Mouse (Mus musculus): ENCODE measurements around the gene Fubp3. TPM values are rescaled to one million over a fixed set of nuclear protein-coding genes. Genes with fewer than 3 reads are reported as not detected.

Fubp3 gene
- polyA plus RNA-seq, 1 experiment from 2014 or later = 76.9 TPM

DNA sequence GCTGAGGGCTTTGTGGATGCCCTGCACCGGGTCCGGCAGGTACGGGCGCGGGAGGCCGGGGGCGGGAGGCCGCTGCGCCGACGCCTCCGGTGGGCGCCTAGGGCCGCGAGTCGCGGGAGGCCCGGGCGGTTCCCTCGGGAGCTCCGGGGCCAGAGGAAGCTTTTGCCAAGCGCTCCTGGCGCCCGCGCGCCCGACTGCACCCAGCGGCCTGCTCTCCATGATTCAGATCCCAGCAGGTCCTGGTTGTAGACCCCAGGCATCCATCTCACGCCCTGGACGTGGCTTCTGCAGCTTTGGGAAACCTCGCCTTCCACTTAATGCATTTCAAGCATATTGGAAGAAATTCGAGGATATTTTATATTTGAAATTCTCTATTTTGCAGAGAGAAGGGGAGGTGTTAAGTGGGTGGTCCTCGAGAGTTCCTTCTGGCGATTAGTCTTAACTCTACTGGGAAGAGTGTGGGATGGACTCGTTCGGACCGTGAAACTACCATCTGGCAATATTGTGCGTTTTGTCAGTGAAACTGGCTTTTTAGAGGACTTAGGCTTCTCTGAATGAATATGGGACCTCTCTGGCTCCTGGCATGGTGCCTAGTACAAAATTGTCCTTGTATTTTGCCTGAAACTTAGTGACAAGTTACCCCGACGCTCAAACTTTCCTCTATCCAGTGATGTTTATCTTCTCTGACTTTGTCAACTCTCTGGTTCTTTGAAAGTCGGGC, 624 bp downstream of the Fubp3 start:
- TF ChIP-seq CTCF (IDR thresholded peaks at IDR 0.05) = no peak
- no peak for DNase-seq (ENCODE audit: low read depth, low spot score)
- POLR2A ChIA-PET = interaction anchor here (0.6 kb wide), 1 partner anchor 63 kb away, joined by 5 read pairs; no protein-coding TSS in a partner anchor
- no peak for ATAC-seq
- in situ Hi-C loops (cut with MboI; ENCODE audit: low pct_unique_long_range_greater_than_20kb) = no loop called here
- H3K27me3 ChIP-seq = peaks cover 8% of the 10 kb centered on the region
- CTCF ChIA-PET = no interaction called here

- no peak for TF ChIP-seq CTCF (IDR thresholded peaks at IDR 0.05)
- ChIA-PET CTCF (no interaction called here), POLR2A (no interaction called here)
- DNase-seq (ENCODE audit: low read depth, low spot score) = no peak
- ATAC-seq = no peak
- in situ Hi-C loops (cut with MboI; ENCODE audit: low pct_unique_long_range_greater_than_20kb) = no loop called here
- H3K27me3 ChIP-seq = no peaks in the 10 kb centered on the region
These were observed 9.2 kb downstream of the Fubp3 start for GRCm38 (mm10) chr2:31581617-31582016.

GRCm38 (mm10) chr2:31591799-31592484, 19.5 kb downstream of the Fubp3 start:
- TF ChIP-seq CTCF (IDR thresholded peaks at IDR 0.05) = no peak
- CTCF ChIA-PET = no interaction called here
- in situ Hi-C loops (cut with MboI; ENCODE audit: low pct_unique_long_range_greater_than_20kb) = no loop called here
- DNase-seq (ENCODE audit: low read depth, low spot score) = no peak
- H3K27me3 ChIP-seq = no peaks in the 10 kb centered on the region
- POLR2A ChIA-PET = no interaction called here
- ATAC-seq = no peak

GRCm38 (mm10) chr2:31607555-31607954, 35.1 kb downstream of the Fubp3 start:
- ATAC-seq (no peak), DNase-seq (ENCODE audit: low read depth, low spot score) (no peak)
- no peak for TF ChIP-seq CTCF (IDR thresholded peaks at IDR 0.05)
- H3K27me3 ChIP-seq = no peaks in the 10 kb centered on the region
- ChIA-PET POLR2A (no interaction called here), CTCF (no interaction called here)
- in situ Hi-C loops (cut with MboI; ENCODE audit: low pct_unique_long_range_greater_than_20kb) = no loop called here

- ChIA-PET CTCF (interaction anchor here (1.4 kb wide), 1 partner anchor 15 kb away, joined by 3 read pairs; no protein-coding TSS in a partner anchor), POLR2A (no interaction called here)
- DNase-seq (ENCODE audit: low read depth, low spot score) (no peak), ATAC-seq (no peak)
- no peak for TF ChIP-seq CTCF (IDR thresholded peaks at IDR 0.05)
- in situ Hi-C loops (cut with MboI; ENCODE audit: low pct_unique_long_range_greater_than_20kb) = no loop called here
- H3K27me3 ChIP-seq = no peaks in the 10 kb centered on the region
These were observed 37.4 kb downstream of the Fubp3 start for GRCm38 (mm10) chr2:31609859-31610261.

DNA sequence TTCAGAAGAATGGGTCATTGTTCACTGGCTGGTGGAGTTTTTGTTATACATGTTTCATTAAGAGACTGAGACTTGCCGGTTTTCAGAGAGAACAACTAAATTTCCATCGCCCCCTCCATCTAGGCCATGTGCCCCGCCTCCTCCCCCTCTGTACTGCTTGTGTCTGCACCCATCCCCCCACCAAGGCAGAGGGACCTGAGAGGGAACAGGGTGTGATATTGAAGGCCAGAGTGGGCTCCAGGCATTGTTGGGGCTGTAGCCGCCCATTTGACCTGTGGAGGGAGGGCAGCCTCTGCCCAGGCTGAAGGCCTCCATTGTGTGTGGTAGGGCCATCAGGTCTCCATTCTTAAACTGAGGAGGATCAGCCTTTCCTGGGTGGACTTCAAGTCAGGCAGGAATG, 38.5 kb downstream of the Fubp3 start:
- ATAC-seq (no peak), DNase-seq (ENCODE audit: low read depth, low spot score) (no peak)
- in situ Hi-C loops (cut with MboI; ENCODE audit: low pct_unique_long_range_greater_than_20kb) = no loop called here
- no peaks in the 10 kb centered on the region for H3K27me3 ChIP-seq
- POLR2A ChIA-PET = no interaction called here
- no peak for TF ChIP-seq CTCF (IDR thresholded peaks at IDR 0.05)
- CTCF ChIA-PET = no interaction called here

DNA sequence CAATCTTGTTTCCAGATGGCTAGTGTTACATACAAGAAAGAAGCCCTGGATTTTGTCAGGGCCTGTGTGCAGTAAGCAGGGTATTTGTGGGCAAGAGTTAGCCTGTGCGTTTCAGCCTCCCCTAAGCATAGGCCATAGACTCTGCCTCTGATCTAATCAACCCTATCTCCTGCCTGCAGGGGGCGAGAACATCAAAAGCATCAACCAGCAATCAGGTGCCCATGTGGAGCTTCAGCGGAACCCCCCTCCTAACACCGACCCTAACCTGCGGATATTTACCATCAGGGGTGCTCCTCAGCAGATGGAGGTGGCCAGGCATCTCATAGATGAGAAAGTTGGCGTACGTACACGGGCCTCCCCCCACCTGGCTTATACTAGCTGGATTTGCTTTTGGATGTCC, 38.9 kb downstream of the Fubp3 start:
- H3K27me3 ChIP-seq = no peaks in the 10 kb centered on the region
- POLR2A ChIA-PET = no interaction called here
- ATAC-seq = no peak
- in situ Hi-C loops (cut with MboI; ENCODE audit: low pct_unique_long_range_greater_than_20kb) = no loop called here
- TF ChIP-seq CTCF (IDR thresholded peaks at IDR 0.05) = no peak
- DNase-seq (ENCODE audit: low read depth, low spot score) = no peak
- CTCF ChIA-PET = no interaction called here

DNA sequence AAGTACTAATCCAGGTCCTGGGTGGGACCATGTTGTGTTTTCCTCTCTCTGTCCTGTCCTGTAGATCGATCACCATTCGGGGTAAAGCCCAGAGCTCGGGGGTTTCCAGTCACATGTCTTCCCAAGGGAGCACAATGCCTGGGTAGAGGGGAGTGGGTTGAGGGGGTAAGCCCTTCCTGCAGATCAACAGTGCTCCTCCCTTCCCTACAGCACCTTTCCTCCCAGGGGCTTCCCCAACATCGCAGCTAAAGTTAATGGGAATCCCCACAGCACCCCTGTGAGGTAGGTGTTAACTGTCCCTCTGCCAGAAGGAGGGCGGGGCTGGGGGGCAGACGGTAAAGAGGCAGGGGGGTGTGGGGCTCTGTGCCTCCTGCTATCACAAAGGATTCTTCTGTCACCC, 40.2 kb downstream of the Fubp3 start:
- H3K27me3 ChIP-seq = no peaks in the 10 kb centered on the region
- in situ Hi-C loops (cut with MboI; ENCODE audit: low pct_unique_long_range_greater_than_20kb) = no loop called here
- ATAC-seq (no peak), DNase-seq (ENCODE audit: low read depth, low spot score) (no peak)
- TF ChIP-seq CTCF (IDR thresholded peaks at IDR 0.05) = no peak
- CTCF ChIA-PET = no interaction called here
- POLR2A ChIA-PET = no interaction called here

DNA sequence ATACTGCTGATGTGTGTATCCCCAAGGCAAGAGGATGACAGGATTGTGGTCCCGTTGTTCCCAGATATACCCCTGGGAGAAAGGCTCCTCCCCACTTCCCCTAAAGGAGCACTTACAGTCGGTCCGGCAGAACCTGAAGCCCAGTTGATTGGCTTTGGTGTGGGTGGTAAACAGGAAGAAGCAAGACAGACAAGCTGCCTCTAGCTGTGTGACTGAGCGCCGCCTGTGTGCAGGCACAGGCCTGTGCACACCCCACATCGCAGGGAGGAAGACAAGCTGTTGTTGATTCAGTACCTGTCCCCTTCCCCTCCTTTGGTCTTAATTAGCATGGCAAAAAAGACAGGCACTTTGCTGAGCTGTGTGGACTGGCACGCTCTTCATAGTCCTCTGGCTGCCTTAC, 41.3 kb downstream of the Fubp3 start:
- DNase-seq (ENCODE audit: low read depth, low spot score) = no peak
- no peak for TF ChIP-seq CTCF (IDR thresholded peaks at IDR 0.05)
- in situ Hi-C loops (cut with MboI; ENCODE audit: low pct_unique_long_range_greater_than_20kb) = no loop called here
- ChIA-PET POLR2A (no interaction called here), CTCF (no interaction called here)
- no peaks in the 10 kb centered on the region for H3K27me3 ChIP-seq
- no peak for ATAC-seq

DNA sequence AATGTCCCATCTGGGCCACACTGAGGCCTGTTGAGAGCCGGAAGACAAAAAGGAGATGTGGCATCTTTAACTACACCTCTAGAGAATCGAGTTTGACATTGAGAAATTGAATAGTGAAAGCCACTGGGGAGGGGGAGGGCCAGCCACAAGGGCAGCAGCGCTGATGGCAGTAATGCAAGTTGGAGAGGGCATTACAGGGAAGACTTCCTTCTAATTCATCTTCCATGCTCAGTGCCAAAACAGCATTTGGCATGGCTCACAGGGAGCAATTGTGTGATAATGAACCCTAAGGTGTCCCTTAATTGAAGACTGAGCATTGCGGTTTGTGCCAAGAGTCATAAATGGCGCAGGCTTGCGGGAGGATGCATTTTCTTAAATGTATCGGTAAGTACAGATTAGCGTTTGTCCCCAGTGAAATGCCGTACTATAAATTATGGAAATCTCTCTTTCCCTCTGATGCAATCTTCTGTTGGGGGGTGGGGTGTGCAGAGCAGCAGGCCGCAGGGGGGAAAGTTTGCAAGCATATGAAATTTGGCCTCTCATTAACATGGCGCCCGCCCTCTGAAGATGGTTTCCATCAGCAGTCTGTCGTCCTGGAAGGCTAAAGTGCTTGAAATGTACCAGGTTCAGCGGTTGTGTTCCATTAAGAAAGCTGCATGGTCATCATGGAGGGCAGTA, 46.2 kb downstream of the Fubp3 start:
- CTCF ChIA-PET = no interaction called here
- TF ChIP-seq CTCF (IDR thresholded peaks at IDR 0.05) = no peak

GRCm38 (mm10) chr2:31619208-31619607, 46.8 kb downstream of the Fubp3 start:
- no peak for TF ChIP-seq CTCF (IDR thresholded peaks at IDR 0.05)
- CTCF ChIA-PET = no interaction called here
- POLR2A ChIA-PET = no interaction called here
- DNase-seq (ENCODE audit: low read depth, low spot score) (no peak), ATAC-seq (no peak)
- H3K27me3 ChIP-seq = peaks cover 7% of the 10 kb centered on the region
- in situ Hi-C loops (cut with MboI; ENCODE audit: low pct_unique_long_range_greater_than_20kb) = no loop called here

More for the DNA sequence above, 46.2 kb downstream of the Fubp3 start:
- DNase-seq (ENCODE audit: low read depth, low spot score) = no peak
- in situ Hi-C loops (cut with MboI; ENCODE audit: low pct_unique_long_range_greater_than_20kb) = no loop called here
- H3K27me3 ChIP-seq = peaks cover under 1% of the 10 kb centered on the region
- no peak for ATAC-seq
- POLR2A ChIA-PET = no interaction called here
